Mouse (Mus musculus): ENCODE measurements around the gene Ppp4r3a.

The Ppp4r3a gene

GRCm38 (mm10) chr12:101013078-101013665 lies 70.3 kb downstream of the Ppp4r3a start:
- no peak for DNase-seq (ENCODE audit: low read depth, low spot score)

DNA sequence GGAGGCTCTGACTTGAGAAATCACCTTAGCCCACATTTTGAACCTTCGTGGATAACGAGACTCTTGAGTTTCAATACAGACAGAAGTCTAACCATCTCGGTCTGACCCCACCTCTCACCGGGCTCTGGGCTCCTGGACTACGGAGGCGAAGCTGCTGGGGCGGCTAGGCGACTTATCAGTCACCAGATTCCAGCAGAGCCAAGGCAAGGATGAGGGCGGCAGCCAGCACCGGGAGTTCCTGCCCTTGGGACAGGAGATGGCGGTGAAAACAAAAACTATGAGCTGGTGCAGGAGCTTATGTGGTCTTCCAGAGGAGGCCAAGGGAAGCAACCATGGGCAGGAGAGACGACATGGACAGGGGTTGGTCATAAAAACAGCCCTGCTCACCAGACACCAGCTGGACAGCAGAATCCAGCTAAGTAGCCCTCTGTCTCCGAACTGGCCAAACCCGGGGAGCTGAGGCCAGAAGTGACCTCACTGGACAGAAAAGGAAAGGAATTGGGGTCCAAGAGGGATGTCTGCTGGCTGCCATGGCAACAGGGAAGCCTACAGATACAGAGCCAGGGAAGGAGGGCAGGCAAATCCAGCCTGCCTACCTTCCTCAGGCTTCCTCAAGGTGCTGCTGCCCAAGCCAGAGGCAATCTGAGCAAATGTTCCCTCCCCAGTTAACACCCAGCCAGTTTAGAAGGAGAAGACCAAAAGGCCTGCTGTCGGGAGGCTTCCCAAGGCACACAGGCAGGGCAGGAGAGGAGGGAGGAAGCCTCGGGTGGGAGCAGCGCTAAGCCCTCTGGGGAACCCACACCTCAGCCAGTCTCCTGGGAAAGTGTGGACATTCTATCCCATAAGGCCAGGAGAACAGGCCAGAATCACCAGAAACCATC lies 71.1 kb downstream of the Ppp4r3a start:
- DNase-seq (ENCODE audit: low read depth, low spot score), result no peak

- DNase-seq (ENCODE audit: low read depth, low spot score), result no peak
These were observed 72.5 kb downstream of the Ppp4r3a start for GRCm38 (mm10) chr12:101011017-101011416.

GRCm38 (mm10) chr12:101010148-101010920 lies 73.2 kb downstream of the Ppp4r3a start:
- no peak for DNase-seq (ENCODE audit: low read depth, low spot score)

DNA sequence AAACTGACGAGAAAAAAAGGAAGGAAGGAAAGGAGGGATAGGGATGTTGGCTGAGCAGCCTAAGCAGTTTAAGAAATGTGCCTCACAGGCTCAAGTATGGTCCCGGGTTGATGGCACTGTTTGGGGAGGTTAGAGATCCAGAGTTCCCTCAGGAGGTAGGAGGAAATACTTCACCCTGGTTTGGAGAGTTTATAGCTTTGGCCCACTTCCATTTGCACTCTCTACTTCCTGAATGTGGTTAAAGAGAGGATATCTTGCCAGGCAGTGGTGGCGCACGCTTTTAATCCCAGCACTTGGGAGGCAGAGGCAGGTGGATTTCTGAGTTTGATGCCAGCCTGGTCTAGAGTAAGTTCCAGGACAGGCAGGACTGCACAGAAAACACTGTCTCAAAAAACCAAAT lies 74.3 kb downstream of the Ppp4r3a start:
- no peak for DNase-seq (ENCODE audit: low read depth, low spot score)

GRCm38 (mm10) chr12:101008648-101009047 lies 74.9 kb downstream of the Ppp4r3a start:
- DNase-seq (ENCODE audit: low read depth, low spot score), result no peak

GRCm38 (mm10) chr12:101007968-101008481 lies 75.5 kb downstream of the Ppp4r3a start:
- no peak for DNase-seq (ENCODE audit: low read depth, low spot score)

- no peak for DNase-seq (ENCODE audit: low read depth, low spot score)
These were observed 76.1 kb downstream of the Ppp4r3a start for GRCm38 (mm10) chr12:101007427-101007826.

- DNase-seq (ENCODE audit: low read depth, low spot score), result no peak
These were observed 77.7 kb downstream of the Ppp4r3a start for GRCm38 (mm10) chr12:101005665-101006420.

GRCm38 (mm10) chr12:101004982-101005381 lies 78.5 kb downstream of the Ppp4r3a start:
- no peak for DNase-seq (ENCODE audit: low read depth, low spot score)

GRCm38 (mm10) chr12:101002801-101003513 lies 80.5 kb downstream of the Ppp4r3a start:
- DNase-seq (ENCODE audit: low read depth, low spot score), result no peak

- DNase-seq (ENCODE audit: low read depth, low spot score), result no peak
These were observed 84.2 kb downstream of the Ppp4r3a start for GRCm38 (mm10) chr12:100999061-100999954.

GRCm38 (mm10) chr12:100998564-100998962 lies 84.9 kb downstream of the Ppp4r3a start:
- no peak for DNase-seq (ENCODE audit: low read depth, low spot score)

GRCm38 (mm10) chr12:100997830-100998563 lies 85.5 kb downstream of the Ppp4r3a start:
- DNase-seq (ENCODE audit: low read depth, low spot score), result no peak

GRCm38 (mm10) chr12:100996378-100996898 lies 87.1 kb downstream of the Ppp4r3a start:
- no peak for DNase-seq (ENCODE audit: low read depth, low spot score)

GRCm38 (mm10) chr12:100995607-100996377 lies 87.7 kb downstream of the Ppp4r3a start:
- DNase-seq (ENCODE audit: low read depth, low spot score), result no peak

- DNase-seq (ENCODE audit: low read depth, low spot score), result no peak
These were observed 89.1 kb downstream of the Ppp4r3a start for GRCm38 (mm10) chr12:100994140-100995015.

Data from retina, postnatal 7 days (tissue).